Mouse (Mus musculus): ENCODE results near the gene Rhbdf1. TPM values are rescaled to one million over a fixed set of nuclear protein-coding genes. Genes with fewer than 3 reads are reported as not detected.

Gene Rhbdf1
- 45.9 and 49.1 TPM in 2 replicates for polyA plus RNA-seq (2011; ENCODE audit: insufficient read length, low read depth, missing spikeins)

- TF ChIP-seq CTCF (IDR thresholded peaks at IDR 0.05; ENCODE audit: borderline replicate concordance, insufficient read depth, low read length), result no peak
- peak; percentile 57 for TF ChIP-seq POLR2A (IDR thresholded peaks at IDR 0.05; ENCODE audit: low read depth, low read length)
- peak within 1 kb of the TSS; percentile 93 for H3K4me3 ChIP-seq (ENCODE audit: insufficient read depth, low read length)
- peak within 1 kb of the TSS; percentile 89 for H3K27ac ChIP-seq (ENCODE audit: insufficient read depth, low read length)
- H3K4me1 ChIP-seq (ENCODE audit: control insufficient read depth, insufficient read depth, low read length), result peaks cover 30% of the 10 kb centered on the region
Observed at GRCm38 (mm10) chr11:32221951-32222409, at the start of gene Rhbdf1. Gene Rhbdf1 (minus strand): TSS chr11:32222300.

GRCm38 (mm10) chr11:32271178-32271577, 49.1 kb upstream of the Rhbdf1 start:
- TF ChIP-seq CTCF (IDR thresholded peaks at IDR 0.05; ENCODE audit: borderline replicate concordance, insufficient read depth, low read length) (no peak), POLR2A (IDR thresholded peaks at IDR 0.05; ENCODE audit: low read depth, low read length) (no peak)
- Histone ChIP-seq H3K4me1 (ENCODE audit: control insufficient read depth, insufficient read depth, low read length) (peaks cover 4% of the 10 kb centered on the region; the same call in 1 of the 2 replicates), H3K27ac (ENCODE audit: insufficient read depth, low read length) (no peak overlapping the region), H3K4me3 (ENCODE audit: insufficient read depth, low read length) (no peak overlapping the region)

DNA sequence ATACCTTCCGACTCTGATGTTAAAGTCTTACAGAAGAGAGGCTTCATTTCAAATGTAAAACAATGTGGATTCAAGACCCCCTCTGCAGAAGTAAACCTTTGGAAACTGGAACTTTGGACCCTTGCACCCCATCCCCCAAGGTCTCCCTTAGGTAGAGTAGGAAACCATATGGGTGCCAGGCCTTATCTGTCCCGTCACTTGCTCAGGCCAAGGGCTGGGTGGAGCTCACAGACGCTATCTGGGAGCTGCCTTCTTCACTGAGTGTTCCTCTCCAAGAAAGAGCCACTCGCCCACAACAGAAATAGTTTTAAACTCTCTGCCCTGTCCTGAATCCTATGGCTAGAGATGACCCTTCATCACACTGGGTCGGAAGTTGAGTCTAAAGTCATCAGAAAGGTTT, 46.9 kb upstream of the Rhbdf1 start:
- TF ChIP-seq CTCF (IDR thresholded peaks at IDR 0.05; ENCODE audit: borderline replicate concordance, insufficient read depth, low read length), result no peak
- no peak for TF ChIP-seq POLR2A (IDR thresholded peaks at IDR 0.05; ENCODE audit: low read depth, low read length)
- H3K27ac ChIP-seq (ENCODE audit: insufficient read depth, low read length), result no peak overlapping the region
- H3K4me1 ChIP-seq (ENCODE audit: control insufficient read depth, insufficient read depth, low read length), result peaks cover 8% of the 10 kb centered on the region
- no peak overlapping the region for H3K4me3 ChIP-seq (ENCODE audit: insufficient read depth, low read length)

GRCm38 (mm10) chr11:32267964-32268363, 45.9 kb upstream of the Rhbdf1 start:
- Histone ChIP-seq H3K4me3 (ENCODE audit: insufficient read depth, low read length) (no peak overlapping the region), H3K4me1 (ENCODE audit: control insufficient read depth, insufficient read depth, low read length) (peaks cover 15% of the 10 kb centered on the region), H3K27ac (ENCODE audit: insufficient read depth, low read length) (peak overlapping the region; percentile 95)
- TF ChIP-seq POLR2A (IDR thresholded peaks at IDR 0.05; ENCODE audit: low read depth, low read length) (no peak), CTCF (IDR thresholded peaks at IDR 0.05; ENCODE audit: borderline replicate concordance, insufficient read depth, low read length) (no peak)

DNA sequence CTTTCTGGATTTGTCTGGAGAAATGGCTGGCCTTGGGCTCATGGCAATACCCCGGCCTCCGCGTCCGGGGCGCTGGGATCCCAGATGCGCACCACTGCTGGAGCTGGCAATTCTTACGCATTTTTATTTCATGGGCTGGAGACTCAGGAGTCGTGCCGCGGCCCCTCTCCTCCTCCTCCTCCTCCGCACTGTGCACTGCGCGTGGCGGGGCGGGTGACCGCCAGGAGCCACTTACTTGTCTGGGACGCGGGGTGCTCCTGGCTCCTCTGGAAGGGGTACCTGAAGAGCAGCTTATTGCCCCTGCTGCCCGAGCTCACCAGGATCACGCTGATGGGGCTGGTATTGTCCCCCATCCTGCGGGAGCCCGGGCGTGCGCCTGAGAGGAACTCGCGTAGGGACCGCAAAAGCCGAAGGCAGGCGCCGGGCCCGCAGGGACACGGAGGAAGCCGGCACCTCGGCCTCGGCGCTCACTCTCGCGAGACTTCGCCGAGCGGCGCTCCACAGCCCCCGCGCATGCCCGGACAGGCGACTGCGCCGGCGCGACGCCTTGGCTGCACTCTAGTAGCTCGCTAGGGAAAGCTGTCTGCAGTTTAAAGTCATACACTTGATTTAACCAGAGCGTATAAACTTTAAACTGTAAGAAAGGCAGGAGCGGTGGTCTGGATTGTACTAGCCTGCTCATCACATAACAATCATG, 45.2 kb upstream of the Rhbdf1 start, which contains the start of gene Nprl3:
Gene Nprl3, minus strand, starts transcription at position 520 of the 697 bp plus-strand sequence.
- H3K4me1 ChIP-seq (ENCODE audit: control insufficient read depth, insufficient read depth, low read length), result peaks cover 21% of the 10 kb centered on the region
- H3K4me3 ChIP-seq (ENCODE audit: insufficient read depth, low read length), result peak within 1 kb of the TSS; percentile 97
- peak within 1 kb of the TSS; percentile 95 for H3K27ac ChIP-seq (ENCODE audit: insufficient read depth, low read length)
- TF ChIP-seq POLR2A (IDR thresholded peaks at IDR 0.05; ENCODE audit: low read depth, low read length), result peak; percentile 92
- no peak for TF ChIP-seq CTCF (IDR thresholded peaks at IDR 0.05; ENCODE audit: borderline replicate concordance, insufficient read depth, low read length)

DNA sequence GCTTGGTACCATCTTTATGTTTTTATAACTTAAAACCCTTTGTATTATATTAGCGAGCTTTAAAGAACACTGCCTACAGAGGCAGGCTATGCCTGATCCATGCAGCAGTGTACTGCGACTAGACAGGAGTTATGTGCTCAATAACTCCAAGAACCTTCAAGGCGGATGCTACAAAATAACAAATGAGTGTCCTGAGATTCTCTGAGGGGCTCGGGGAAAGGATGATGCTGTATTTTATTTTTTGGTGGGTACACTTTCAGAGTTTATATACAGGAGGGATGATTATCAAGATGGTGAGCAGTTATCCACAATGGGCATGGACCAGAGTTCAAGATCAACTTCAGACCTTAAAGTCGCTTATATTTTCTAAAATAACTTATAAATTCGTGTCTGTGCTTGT, 44.7 kb upstream of the Rhbdf1 start:
- H3K4me1 ChIP-seq (ENCODE audit: control insufficient read depth, insufficient read depth, low read length), result peaks cover 27% of the 10 kb centered on the region
- no peak for TF ChIP-seq CTCF (IDR thresholded peaks at IDR 0.05; ENCODE audit: borderline replicate concordance, insufficient read depth, low read length)
- TF ChIP-seq POLR2A (IDR thresholded peaks at IDR 0.05; ENCODE audit: low read depth, low read length), result no peak
- peak overlapping the region; percentile 95 for H3K27ac ChIP-seq (ENCODE audit: insufficient read depth, low read length)
- peak overlapping the region; percentile 97 for H3K4me3 ChIP-seq (ENCODE audit: insufficient read depth, low read length)

DNA sequence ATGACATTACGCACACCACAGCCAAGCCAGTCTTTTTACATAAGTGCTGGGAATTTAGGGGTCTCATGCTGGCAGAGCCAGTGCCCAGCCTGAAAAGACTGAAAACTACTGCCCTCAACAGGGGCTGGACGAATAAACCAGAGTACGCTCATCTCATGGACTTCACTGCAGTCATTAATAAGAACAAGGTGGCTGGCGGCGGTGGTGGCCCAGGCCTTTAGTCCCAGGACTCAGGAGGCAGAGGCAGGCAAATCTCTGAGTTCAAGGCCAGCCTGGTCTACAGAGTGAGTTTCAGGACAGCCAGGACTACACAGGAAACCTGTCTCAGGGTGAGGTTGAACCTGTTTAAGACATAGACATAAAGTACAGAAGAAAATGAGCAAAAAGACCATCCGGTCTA, 44.1 kb upstream of the Rhbdf1 start:
- H3K27ac ChIP-seq (ENCODE audit: insufficient read depth, low read length), result peak overlapping the region; percentile 73; the same call in 1 of the 2 replicates
- no peak for TF ChIP-seq POLR2A (IDR thresholded peaks at IDR 0.05; ENCODE audit: low read depth, low read length)
- no peak for TF ChIP-seq CTCF (IDR thresholded peaks at IDR 0.05; ENCODE audit: borderline replicate concordance, insufficient read depth, low read length)
- peaks cover 30% of the 10 kb centered on the region for H3K4me1 ChIP-seq (ENCODE audit: control insufficient read depth, insufficient read depth, low read length)
- H3K4me3 ChIP-seq (ENCODE audit: insufficient read depth, low read length), result 0 out of 2 replicates have a peak overlapping the region, but pooled peaks have one; percentile 9

GRCm38 (mm10) chr11:32265117-32265738, 43.1 kb upstream of the Rhbdf1 start:
- Histone ChIP-seq H3K4me1 (ENCODE audit: control insufficient read depth, insufficient read depth, low read length) (peaks cover 30% of the 10 kb centered on the region), H3K4me3 (ENCODE audit: insufficient read depth, low read length) (no peak overlapping the region), H3K27ac (ENCODE audit: insufficient read depth, low read length) (peak overlapping the region; percentile 74; the same call in 1 of the 2 replicates)
- TF ChIP-seq CTCF (IDR thresholded peaks at IDR 0.05; ENCODE audit: borderline replicate concordance, insufficient read depth, low read length) (no peak), POLR2A (IDR thresholded peaks at IDR 0.05; ENCODE audit: low read depth, low read length) (no peak)

- Histone ChIP-seq H3K4me1 (ENCODE audit: control insufficient read depth, insufficient read depth, low read length) (peaks cover 28% of the 10 kb centered on the region), H3K27ac (ENCODE audit: insufficient read depth, low read length) (peak overlapping the region; percentile 72), H3K4me3 (ENCODE audit: insufficient read depth, low read length) (no peak overlapping the region)
- no peak for TF ChIP-seq CTCF (IDR thresholded peaks at IDR 0.05; ENCODE audit: borderline replicate concordance, insufficient read depth, low read length)
- no peak for TF ChIP-seq POLR2A (IDR thresholded peaks at IDR 0.05; ENCODE audit: low read depth, low read length)
Observed at GRCm38 (mm10) chr11:32262674-32263415, 40.7 kb upstream of the Rhbdf1 start.

All from embryonic fibroblast, embryonic 13.5 days (primary cell).